Mouse (Mus musculus) c-Kit-negative CD71-positive TER-119-positive erythroid progenitor cells, embryonic 14.5 days (primary cell): Measurements from ENCODE around the gene Atp5f1.
"Not testable (repeated sequence)": the region's sequence is repeated elsewhere in the genome, so short reads cannot be mapped to it uniquely, and the experiment has no call there.

ENCODE experiments used
- DNase-seq: peaks from one replicate; pipeline ENCODE4 v3.0.0-alpha.2; 2013; ENCODE audit warnings: low read depth, low spot score

Atp5f1 gene

DNA sequence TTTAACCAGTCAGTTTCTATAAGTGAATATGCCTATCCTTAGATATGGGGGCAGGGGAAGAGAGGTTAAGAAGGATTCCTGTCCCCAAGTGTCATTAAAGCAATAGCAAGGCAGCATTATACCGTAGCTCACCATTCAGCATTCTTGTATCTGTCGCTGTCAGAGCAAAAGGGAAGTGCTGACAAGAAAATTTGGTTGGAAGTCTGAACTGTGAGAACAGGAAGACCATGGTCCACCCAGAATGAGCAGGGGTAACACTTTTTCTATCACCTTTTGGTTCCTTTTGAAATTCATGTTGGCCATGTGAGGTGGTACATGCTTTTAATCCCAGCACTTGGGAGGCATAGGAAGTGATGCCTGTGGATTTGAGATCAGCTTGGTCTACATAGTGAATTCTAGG lies 28.8 kb downstream of the Atp5f1 start:
- DNase-seq, result no peak

DNA sequence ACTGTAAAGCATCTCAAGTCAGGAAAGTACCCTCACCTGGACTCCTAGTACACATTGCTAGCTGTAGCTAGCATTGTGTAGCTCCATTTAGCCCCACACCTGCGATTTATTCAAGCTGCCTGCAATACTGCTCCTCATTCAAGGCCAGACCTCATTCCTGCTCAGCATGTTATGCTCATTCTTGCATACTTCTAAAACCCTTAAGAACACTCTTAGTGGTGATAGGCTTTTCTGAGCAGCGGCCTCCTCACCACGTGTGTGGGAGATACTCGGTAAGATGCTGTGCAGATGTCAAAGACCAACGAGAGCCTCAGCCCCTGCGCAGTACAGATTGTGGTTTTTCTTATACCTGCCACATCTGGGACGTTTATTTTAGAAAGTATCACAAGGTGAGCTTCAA lies 30.1 kb downstream of the Atp5f1 start:
- DNase-seq, result no peak

DNA sequence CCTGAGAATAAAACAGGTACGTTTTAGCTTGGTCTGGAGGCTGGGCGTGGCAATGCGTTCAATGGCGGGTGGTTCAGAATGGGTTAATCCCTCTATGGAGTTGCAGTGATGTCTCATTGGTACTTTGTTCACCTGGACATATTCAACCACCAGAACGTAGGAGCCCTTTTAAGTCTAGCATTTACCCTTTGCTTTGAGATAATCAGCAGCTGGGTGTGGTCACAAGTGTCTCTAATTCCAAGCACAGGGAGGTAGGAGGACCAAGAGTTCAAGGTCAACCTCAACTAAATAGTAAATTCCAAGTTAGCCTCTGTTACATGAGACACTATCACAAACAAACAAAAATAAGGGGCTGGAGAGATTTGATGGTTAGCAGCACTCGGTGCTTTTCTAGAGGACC lies 31.1 kb downstream of the Atp5f1 start:
- no peak for DNase-seq

- no peak for DNase-seq
Observed at GRCm38 (mm10) chr3:105928195-105928569, 31.7 kb downstream of the Atp5f1 start.

DNA sequence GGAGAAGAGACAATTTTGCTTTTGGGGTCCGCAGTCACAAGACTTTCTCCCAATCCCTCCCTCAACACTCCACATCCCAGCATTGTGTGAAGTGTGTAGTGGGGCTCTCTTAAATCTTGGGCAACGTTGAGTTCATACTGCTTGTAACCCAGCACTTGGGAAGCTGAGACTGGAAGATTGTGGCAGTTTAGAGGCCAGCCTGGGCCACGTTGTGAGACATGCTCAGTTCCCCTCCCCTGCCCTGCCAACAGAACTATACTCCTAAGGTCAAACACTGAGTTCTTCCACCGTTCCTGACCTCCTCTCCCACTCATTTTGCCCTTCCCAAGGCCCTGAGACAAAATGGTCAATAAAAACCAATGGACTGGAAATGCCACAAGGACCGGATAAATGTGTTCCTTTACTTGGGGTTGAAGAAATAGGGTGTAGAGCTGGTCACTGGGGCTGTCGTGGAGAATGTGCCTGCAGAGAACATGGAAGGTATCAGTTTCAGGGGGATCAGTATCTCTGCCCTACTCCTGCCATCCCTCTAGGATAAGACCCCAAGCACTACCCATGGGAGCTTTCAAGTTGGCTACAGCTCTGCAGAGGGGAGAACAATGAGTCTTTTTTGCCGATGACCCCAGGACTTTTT lies 32.2 kb downstream of the Atp5f1 start:
- DNase-seq, result no peak

DNA sequence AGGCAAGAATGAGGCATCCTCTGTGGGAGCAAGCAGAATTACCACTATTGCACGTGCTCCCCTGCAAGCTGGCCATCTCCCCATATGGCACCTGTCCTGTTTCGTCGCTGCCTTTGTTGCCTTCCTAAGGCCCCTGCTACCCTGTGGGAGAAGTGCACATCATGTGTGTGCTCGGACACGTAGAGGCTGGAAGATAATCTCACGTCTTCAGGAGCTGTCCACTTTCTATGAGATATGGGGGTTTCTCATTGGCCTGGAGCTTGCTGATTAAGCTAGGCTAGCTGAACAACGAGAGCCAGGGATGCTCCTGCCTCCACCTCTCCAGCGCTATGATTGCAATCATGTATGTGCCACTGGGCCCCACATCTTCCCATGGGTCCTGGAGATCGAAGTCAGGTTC lies 35.3 kb downstream of the Atp5f1 start:
- DNase-seq, result no peak

DNA sequence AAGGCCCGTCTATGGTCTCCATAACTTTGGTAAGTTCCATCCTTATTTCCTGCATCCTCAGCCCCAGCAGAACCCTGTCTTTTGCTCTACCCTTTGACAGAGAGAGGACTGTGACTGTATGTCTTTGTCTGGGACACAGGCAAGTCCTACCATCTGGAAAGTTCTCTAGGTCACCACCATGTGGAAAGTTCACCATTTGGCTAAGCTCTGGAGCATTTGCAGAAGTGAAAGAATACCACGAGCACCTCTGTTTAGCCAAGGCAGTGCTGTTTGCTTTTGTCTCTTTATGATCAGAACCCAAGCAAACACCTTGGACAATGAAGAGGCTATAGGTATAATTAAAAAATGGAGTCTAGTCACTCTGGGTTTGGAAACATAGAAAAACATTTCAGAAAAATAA lies 37.9 kb downstream of the Atp5f1 start:
- no peak for DNase-seq

GRCm38 (mm10) chr3:105920743-105921142 lies 39.2 kb downstream of the Atp5f1 start:
- not testable (repeated sequence) for DNase-seq

- DNase-seq, result no peak
Observed at GRCm38 (mm10) chr3:105918355-105918745, 41.5 kb downstream of the Atp5f1 start.

- DNase-seq, result no peak
Observed at GRCm38 (mm10) chr3:105917656-105918354, 42.1 kb downstream of the Atp5f1 start.

DNA sequence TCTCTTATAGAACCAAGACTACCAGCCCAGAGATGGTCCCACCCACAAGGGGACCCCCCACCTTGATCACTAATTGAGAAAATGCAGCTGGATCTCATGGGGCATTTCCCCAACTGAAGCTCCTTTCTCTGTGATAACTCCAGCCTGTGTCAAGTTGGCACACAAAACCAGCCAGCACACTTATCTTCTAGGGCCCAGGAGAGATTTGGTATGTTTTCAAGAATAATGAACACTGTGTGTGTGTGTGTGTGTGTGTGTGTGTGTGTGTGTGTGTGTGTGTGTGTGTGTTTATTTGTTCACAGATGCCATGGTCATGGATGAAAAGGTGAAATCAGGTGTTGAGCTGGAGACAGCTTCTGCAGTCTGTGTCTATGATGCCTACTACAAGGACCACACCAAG lies 43.4 kb downstream of the Atp5f1 start:
- DNase-seq, result not testable (repeated sequence)

DNA sequence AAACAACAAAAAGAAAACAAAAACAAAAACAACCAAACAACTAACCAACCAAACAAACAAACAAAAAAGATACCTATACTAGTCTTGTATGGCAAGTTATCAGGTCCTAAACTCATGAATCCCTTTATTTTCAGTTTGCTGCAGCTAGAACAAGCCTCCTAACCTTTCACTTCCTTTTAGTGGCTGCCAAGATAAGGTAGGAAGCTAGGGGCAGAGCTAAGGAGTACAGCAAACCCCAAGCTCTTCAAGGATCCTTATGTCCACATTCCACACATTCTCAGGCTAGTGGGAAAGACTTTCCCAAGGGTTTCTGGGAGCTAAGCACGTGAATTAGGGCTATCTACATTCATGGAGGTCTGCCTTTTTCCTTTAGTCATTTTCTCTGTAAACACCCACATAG lies 44.6 kb downstream of the Atp5f1 start:
- DNase-seq, result no peak

DNA sequence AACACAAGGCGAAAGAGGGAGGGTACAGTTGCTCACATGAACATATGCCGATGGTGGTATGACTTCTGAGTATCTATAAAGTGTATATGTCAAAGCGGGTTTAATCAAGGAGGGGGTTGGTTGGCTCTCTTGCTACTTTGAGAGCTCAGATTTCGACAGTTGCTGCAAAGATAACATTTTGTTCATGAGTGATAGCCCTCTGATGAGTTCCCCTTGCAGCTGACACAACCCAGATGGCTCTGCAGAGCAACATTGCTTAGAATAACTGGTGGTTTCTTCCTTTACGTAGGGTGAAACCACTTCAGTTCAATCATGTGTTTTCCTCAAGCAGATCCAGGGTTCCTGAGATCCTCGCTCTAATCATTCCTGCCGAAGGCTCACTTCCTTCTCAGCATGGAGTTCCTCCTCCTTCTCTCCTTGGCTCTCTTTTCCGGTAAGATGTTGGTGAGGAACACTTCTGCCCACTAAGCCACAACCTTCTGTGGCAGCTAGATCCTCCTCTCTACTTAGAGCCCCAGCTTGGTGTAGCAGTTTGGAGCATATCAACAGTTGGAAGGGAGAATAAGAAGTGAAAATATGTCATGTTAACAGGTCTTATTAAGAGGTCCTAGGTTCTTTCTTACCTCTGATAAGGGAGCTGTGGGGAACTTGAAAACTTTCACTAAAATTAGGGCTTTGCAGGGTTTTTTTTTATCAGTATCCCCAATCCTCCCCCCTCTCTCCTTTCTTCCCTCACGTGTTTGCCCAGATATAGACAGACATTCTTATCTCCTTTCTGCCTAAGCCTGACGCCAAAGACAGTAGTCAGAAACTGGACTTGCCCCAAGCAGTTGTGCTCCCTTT lies 45.8 kb downstream of the Atp5f1 start:
- no peak for DNase-seq

GRCm38 (mm10) chr3:105912097-105912880 lies 47.6 kb downstream of the Atp5f1 start:
- no peak for DNase-seq

- DNase-seq, result no peak
Observed at GRCm38 (mm10) chr3:105910519-105911190, 49.2 kb downstream of the Atp5f1 start.

DNA sequence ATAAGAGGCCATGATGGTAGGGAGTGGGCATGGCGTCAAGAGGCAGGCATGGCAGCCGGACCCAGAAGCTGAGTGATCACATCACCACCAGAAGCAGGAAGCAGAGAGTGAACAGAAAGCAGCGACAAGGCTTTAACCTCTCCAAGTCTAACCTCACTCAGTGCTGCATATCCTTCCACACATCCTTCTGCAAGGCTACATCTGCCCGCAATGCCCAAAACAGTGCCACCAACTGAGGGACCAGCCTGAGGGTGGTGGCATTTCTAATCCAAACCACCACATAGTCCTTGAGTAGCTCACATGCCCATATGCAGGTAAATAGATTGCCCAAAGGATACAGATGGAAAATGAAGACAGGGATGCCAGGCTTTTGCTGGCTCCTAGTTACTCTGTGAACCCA lies 50.9 kb downstream of the Atp5f1 start:
- no peak for DNase-seq

- DNase-seq, result no peak
Observed at GRCm38 (mm10) chr3:105907956-105908655, 51.8 kb downstream of the Atp5f1 start.

DNA sequence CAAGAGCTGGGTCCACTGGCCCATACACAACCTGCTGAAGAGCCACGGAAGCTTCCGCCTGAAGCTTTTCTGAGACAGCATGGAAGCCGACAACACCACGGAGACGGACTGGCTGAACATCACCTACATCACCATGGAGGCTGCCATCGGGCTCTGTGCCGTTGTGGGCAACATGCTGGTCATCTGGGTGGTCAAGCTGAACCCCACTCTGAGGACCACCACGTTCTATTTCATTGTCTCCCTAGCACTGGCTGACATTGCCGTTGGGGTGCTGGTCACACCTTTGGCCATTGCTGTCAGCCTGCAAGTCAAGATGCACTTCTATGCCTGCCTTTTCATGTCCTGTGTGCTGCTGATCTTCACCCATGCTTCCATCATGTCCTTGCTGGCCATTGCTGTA lies 55.2 kb downstream of the Atp5f1 start:
- no peak for DNase-seq

- DNase-seq, result no peak
Observed at GRCm38 (mm10) chr3:105904213-105904612, 55.7 kb downstream of the Atp5f1 start.

DNA sequence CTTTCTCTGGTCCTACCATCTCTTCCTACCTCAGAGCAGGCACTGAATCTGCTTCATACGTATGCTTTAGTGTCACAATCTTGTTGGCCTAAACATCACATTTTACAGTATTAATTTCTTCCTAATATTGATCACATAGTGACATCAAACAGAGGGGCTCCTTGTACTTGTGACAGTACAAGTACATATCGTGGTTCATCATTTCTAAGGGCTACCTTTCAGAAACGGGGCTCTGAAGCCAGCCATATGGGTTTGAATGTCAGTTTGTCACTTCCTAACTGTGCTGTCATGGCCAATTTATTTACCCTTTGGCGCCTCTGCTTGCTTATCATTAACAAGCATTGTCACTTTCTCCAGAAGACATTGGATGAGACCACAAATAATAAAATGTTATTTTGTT lies 58.4 kb downstream of the Atp5f1 start:
- no peak for DNase-seq

DNA sequence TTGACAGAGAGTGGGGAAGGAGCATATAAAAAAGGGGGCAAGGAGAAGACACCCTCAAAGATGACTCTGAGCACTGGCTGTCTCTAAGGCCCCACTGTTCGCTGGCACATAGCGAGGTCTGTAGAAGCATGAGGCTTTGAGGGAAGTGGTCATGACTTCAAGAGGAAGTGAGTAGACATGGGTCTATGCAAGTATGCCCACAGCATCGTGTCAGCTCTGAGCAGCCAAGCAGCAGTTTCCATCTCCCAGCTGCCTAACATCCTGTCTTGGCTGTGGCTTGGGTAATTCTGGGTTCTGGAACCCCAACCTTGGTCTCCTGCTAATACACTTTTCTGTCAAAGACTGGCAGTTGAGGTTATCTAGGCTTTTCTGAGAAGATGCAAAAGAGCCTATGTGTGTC lies 59.2 kb downstream of the Atp5f1 start:
- DNase-seq, result no peak
